15 mouse cellular contexts compared by ENCODE assay signal in genomic region chr9:62819494-62819893, GRCm38 (mm10). TPM values are rescaled to one million over a fixed set of nuclear protein-coding genes. Genes with fewer than 3 reads are reported as not detected.
"Had no signal": no experiment of that assay in that cellular context is flagged by ENCODE, and none has a peak within 500 bp of the region (broad histone marks: within the 10 kb centered on the region; RNA-seq: fewer than 3 reads in every experiment).

No protein-coding gene starts in this region.

- H3K4me3 ChIP-seq: megakaryocyte, embryonic 14.5 days; midbrain, embryonic 13.5 days; midbrain, embryonic 15.5 days; neural tube, embryonic 12.5 days; stomach, embryonic 15.5 days had no signal

- H3K9ac ChIP-seq: lung, embryonic 14.5 days; midbrain, embryonic 13.5 days; midbrain, embryonic 15.5 days; neural tube, embryonic 12.5 days; stomach, embryonic 15.5 days had no signal

- DNase-seq: lung, adult 18-20 months; lung, embryonic 14.5 days; lung, postnatal 10 days; lung, postnatal 4 days; right cerebral cortex, postnatal 14 days; thymus, adult 2 months; thymus, postnatal 25 days had no signal

- ATAC-seq: midbrain, embryonic 13.5 days; midbrain, embryonic 15.5 days had no signal

- H3K4me1 ChIP-seq: midbrain, embryonic 15.5 days; neural tube, embryonic 12.5 days; stomach, embryonic 15.5 days had no signal

- H3K9me3 ChIP-seq: midbrain, embryonic 13.5 days; midbrain, embryonic 15.5 days; neural tube, embryonic 12.5 days; stomach, embryonic 15.5 days had no signal

- H3K36me3 ChIP-seq: midbrain, embryonic 13.5 days; midbrain, embryonic 15.5 days; neural tube, embryonic 12.5 days; stomach, embryonic 15.5 days had no signal

- H3K27me3 ChIP-seq: megakaryocyte, embryonic 14.5 days; midbrain, embryonic 13.5 days; midbrain, embryonic 15.5 days; neural tube, embryonic 12.5 days; stomach, embryonic 15.5 days had no signal

- H3K27ac ChIP-seq: midbrain, embryonic 13.5 days; midbrain, embryonic 15.5 days; neural tube, embryonic 12.5 days; stomach, embryonic 15.5 days; stomach, postnatal 0 days had no signal

- H3K4me2 ChIP-seq: lung, embryonic 14.5 days; midbrain, embryonic 11.5 days; midbrain, embryonic 13.5 days; midbrain, embryonic 15.5 days; neural tube, embryonic 12.5 days; stomach, embryonic 15.5 days had no signal

RNA-seq across cellular contexts. Expression of gene Calml4, which starts 38.4 kb away (rescaled TPM):
- total RNA-seq: neutrophil, adult 5-6 weeks had no signal
